Mouse (Mus musculus) liver, postnatal 0 days (tissue): ENCODE data around the gene Drc7. TPM values are rescaled to one million over a fixed set of nuclear protein-coding genes. Genes with fewer than 3 reads are reported as not detected.

ENCODE experiments used
- ATAC-seq: fragments of 200-750 bp; cut with Nextera tagmentation; 2 replicates; pipeline ENCODE4 v1.8.0; 2017; ENCODE audit warnings: mild to moderate bottlenecking, moderate library complexity
- DNase-seq: peaks from one replicate; pipeline ENCODE4 v3.0.0-alpha.2; 2016
- H3K27ac ChIP-seq: fragments of 300-500 bp; sonication (generic); 2 replicates; pipeline ENCODE4 v1.5.1; 2014; ENCODE audit warnings: antibody characterized with exemption, moderate library complexity, mild to moderate bottlenecking, low read depth
- H3K27me3 ChIP-seq: fragments of 300-500 bp; sonication (generic); 2 replicates; pipeline ENCODE4 v1.6.1; 2014; ENCODE audit warnings: low read length, control low read depth, mixed read lengths; ENCODE audit not compliant: insufficient read depth
- H3K36me3 ChIP-seq: fragments of 300-500 bp; sonication (generic); replicated peaks from 2 replicates; pipeline ENCODE4 v1.6.1; 2014; ENCODE audit warnings: mild to moderate bottlenecking, control low read depth, low read length, moderate library complexity, mixed read lengths; ENCODE audit not compliant: insufficient read depth
- H3K4me1 ChIP-seq: fragments of 300-500 bp; sonication (generic); 2 replicates; pipeline ENCODE4 v1.6.1; 2014; ENCODE audit warnings: antibody characterized with exemption, mild to moderate bottlenecking, control low read depth; ENCODE audit not compliant: insufficient read depth
- H3K4me2 ChIP-seq: fragments of 300-500 bp; sonication (generic); 2 replicates; pipeline ENCODE4 v1.6.1; 2014; ENCODE audit warnings: low read depth, mild to moderate bottlenecking, low read length, moderate library complexity, mixed read lengths
- H3K4me3 ChIP-seq: fragments of 300-500 bp; sonication (generic); 2 replicates; pipeline ENCODE4 v1.5.1; 2014; ENCODE audit warnings: low read depth, low read length
- H3K9ac ChIP-seq: fragments of 300-500 bp; sonication (generic); replicated peaks from 2 replicates; pipeline ENCODE4 v1.6.1; 2014; ENCODE audit warnings: mild to moderate bottlenecking, moderate library complexity
- H3K9me3 ChIP-seq: fragments of 300-500 bp; sonication (generic); 2 replicates; pipeline ENCODE4 v1.6.1; 2016; ENCODE audit warnings: mild to moderate bottlenecking, control low read depth, low read length, mixed read lengths
- CTCF ChIP-seq: sonication (generic); IDR thresholded peaks from 2 replicates; pipeline ENCODE4 v1.5.1; 2016; ENCODE audit warnings: antibody characterized with exemption, low read depth
- EP300 ChIP-seq: IDR thresholded peaks from 2 replicates; pipeline ENCODE4 v1.6.1; 2016; ENCODE audit warnings: antibody characterized with exemption, low read depth, mild to moderate bottlenecking
- WGBS: fragments of 180-500 bp; shearing (Covaris S2); extraction: QIAGEN DNeasy Blood & Tissue Kit; methylation state at CpG from one replicate; pipeline ENCODE4 v1.1.7; 2014; ENCODE audit not compliant: insufficient replicate concordance; 5-methylcytosine and 5-hydroxymethylcytosine counted together
- polyA plus RNA-seq: library from polyadenylated mRNA; unstranded; fragments of >200 nt; fragmentation: Nextera tagmentation; extraction: Ambion mirVana; gene quantifications from 2 replicates; pipeline ENCODE4 v1.2.1, GENCODE M21; 2015

Gene Drc7
- polyA plus RNA-seq, 1 experiment from 2014 or later: 0.28 TPM

- Histone ChIP-seq H3K27ac (no peak overlapping the region), H3K9me3 (no peaks in the 10 kb centered on the region), H3K4me1 (peaks cover 8% of the 10 kb centered on the region), H3K27me3 (no peaks in the 10 kb centered on the region), H3K9ac (no peak overlapping the region), H3K36me3 (0 out of 2 replicates have a peak, but pooled peaks cover 4% of the 10 kb centered on the region), H3K4me2 (no peak overlapping the region), H3K4me3 (no peak overlapping the region)
- TF ChIP-seq CTCF (no peak), EP300 (no peak)
- ATAC-seq (0 out of 2 replicates have a peak, but pooled peaks have one; percentile 10), DNase-seq (no peak)
- 71% methylated on average over 9 of the region's 9 CpGs for WGBS
Observed at GRCm38 (mm10) chr8:95127658-95128057, 72.8 kb downstream of the Drc7 start.

Other genes starting within 250 kb of the Drc7 start
- gene Ccl17, start 244.7 kb upstream of the Drc7 start, polyA plus RNA-seq: 0.31 TPM in 1 of 2 replicates, not detected in the other
- gene Coq9, start 216.8 kb upstream of the Drc7 start, polyA plus RNA-seq: 65.6 and 66.1 TPM in 2 replicates
- gene Ciapin1, start 216.7 kb upstream of the Drc7 start, polyA plus RNA-seq: 36.5 and 39.4 TPM in 2 replicates
- gene Polr2c, start 197.7 kb upstream of the Drc7 start, polyA plus RNA-seq: 50.6 and 52.1 TPM in 2 replicates
- gene Dok4, start 178.8 kb upstream of the Drc7 start, polyA plus RNA-seq: 3.5 and 4.5 TPM in 2 replicates
- 1.3 and 1.5 TPM in 2 replicates for gene Ccdc102a, start 137.0 kb upstream of the Drc7 start, polyA plus RNA-seq
- gene Adgrg5, start 131.4 kb upstream of the Drc7 start, polyA plus RNA-seq: 0.13 and 0.18 TPM in 2 replicates
- gene Adgrg1, start 80.4 kb upstream of the Drc7 start, polyA plus RNA-seq: 34.0 and 35.4 TPM in 2 replicates
- gene Adgrg3, start 37.4 kb upstream of the Drc7 start, polyA plus RNA-seq: 8.9 and 9.6 TPM in 2 replicates
- gene Katnb1, start 26.1 kb downstream of the Drc7 start, polyA plus RNA-seq: 4.7 and 5.1 TPM in 2 replicates
- 5.3 and 5.4 TPM in 2 replicates for gene Kifc3, start 147.7 kb downstream of the Drc7 start, polyA plus RNA-seq